Mouse (Mus musculus) stomach, postnatal 0 days (tissue): ENCODE data around the gene Agpat4. TPM values are rescaled to one million over a fixed set of nuclear protein-coding genes. Genes with fewer than 3 reads are reported as not detected.

Experiments
- ATAC-seq: fragments of 200-750 bp; cut with Nextera tagmentation; 2 replicates; pipeline ENCODE4 v1.8.0; 2017; ENCODE audit not compliant: low FRiP score, low TSS enrichment
- DNase-seq: peaks from one replicate; pipeline ENCODE4 v3.0.0-alpha.2; 2016; ENCODE audit warnings: low spot score
- H3K27ac ChIP-seq: fragments of 300-500 bp; sonication (generic); replicated peaks from 2 replicates; pipeline ENCODE4 v1.5.1; 2014; ENCODE audit warnings: mild to moderate bottlenecking, control low read depth
- H3K27me3 ChIP-seq: fragments of 300-500 bp; sonication (generic); 2 replicates; pipeline ENCODE4 v1.6.1; 2014; ENCODE audit warnings: low read length; ENCODE audit not compliant: control insufficient read depth, insufficient read depth
- H3K36me3 ChIP-seq: fragments of 300-500 bp; sonication (generic); 2 replicates; pipeline ENCODE4 v1.6.1; 2014; ENCODE audit warnings: low read length, mixed read lengths; ENCODE audit not compliant: control insufficient read depth, insufficient read depth
- H3K4me1 ChIP-seq: fragments of 300-500 bp; sonication (generic); replicated peaks from 2 replicates; pipeline ENCODE4 v1.6.1; 2014; ENCODE audit warnings: antibody characterized with exemption; ENCODE audit not compliant: control insufficient read depth, insufficient read depth
- H3K4me2 ChIP-seq: fragments of 300-500 bp; sonication (generic); replicated peaks from 2 replicates; pipeline ENCODE4 v1.6.1; 2014; ENCODE audit warnings: low read depth, mild to moderate bottlenecking, control low read depth, moderate library complexity
- H3K4me3 ChIP-seq: fragments of 300-500 bp; sonication (generic); 2 replicates; pipeline ENCODE4 v1.5.1; 2014; ENCODE audit warnings: low read depth, low read length, control low read depth
- H3K9ac ChIP-seq: fragments of 300-500 bp; sonication (generic); 2 replicates; pipeline ENCODE4 v1.6.1; 2014; ENCODE audit warnings: mild to moderate bottlenecking, low read length, control low read depth, mixed read lengths
- H3K9me3 ChIP-seq: fragments of 300-500 bp; sonication (generic); 2 replicates; pipeline ENCODE4 v1.6.1; 2016; ENCODE audit warnings: low read length; ENCODE audit not compliant: control insufficient read depth
- CTCF ChIP-seq: IDR thresholded peaks from 2 replicates; pipeline ENCODE4 v1.5.1; 2016; ENCODE audit warnings: antibody characterized with exemption, low read depth, mild to moderate bottlenecking, moderate library complexity
- EP300 ChIP-seq: optimal IDR thresholded peaks from 2 replicates; pipeline ENCODE3; 2016; ENCODE audit warnings: antibody characterized with exemption
- WGBS: fragments of 180-500 bp; shearing (Covaris S2); extraction: QIAGEN DNeasy Blood & Tissue Kit; methylation state at CpG from one replicate; pipeline ENCODE4 v1.1.7; 2014; 5-methylcytosine and 5-hydroxymethylcytosine counted together
- polyA plus RNA-seq: library from polyadenylated mRNA; unstranded; fragments of >200 nt; fragmentation: Nextera tagmentation; extraction: Ambion mirVana; gene quantifications from 2 replicates; pipeline ENCODE4 v1.2.1, GENCODE M21; 2015

Agpat4 gene
- polyA plus RNA-seq, 1 experiment from 2014 or later: 18.7 TPM

- no peak for DNase-seq
- TF ChIP-seq EP300 (no peak), CTCF (no peak)
- Histone ChIP-seq H3K4me1 (no peaks in the 10 kb centered on the region), H3K4me2 (no peak overlapping the region), H3K27ac (no peak overlapping the region), H3K9ac (no peak overlapping the region), H3K4me3 (no peak overlapping the region), H3K36me3 (no peaks in the 10 kb centered on the region), H3K9me3 (no peaks in the 10 kb centered on the region), H3K27me3 (no peaks in the 10 kb centered on the region)
- no peak; the same call in 1 of the 2 replicates for ATAC-seq
- 94% methylated on average over 2 of the region's 2 CpGs for WGBS
Observed at GRCm38 (mm10) chr17:12150970-12151369, 32.5 kb downstream of the Agpat4 start.

- no peak overlapping the region for H3K9ac ChIP-seq
- H3K4me1 ChIP-seq: no peaks in the 10 kb centered on the region
- no peak overlapping the region for H3K4me2 ChIP-seq
- H3K27me3 ChIP-seq: no peaks in the 10 kb centered on the region
- TF ChIP-seq CTCF (no peak), EP300 (no peak)
- H3K27ac ChIP-seq: no peak overlapping the region
- H3K9me3 ChIP-seq: no peaks in the 10 kb centered on the region
- H3K36me3 ChIP-seq: no peaks in the 10 kb centered on the region
- 73% methylated on average over 2 of the region's 2 CpGs for WGBS
- H3K4me3 ChIP-seq: no peak overlapping the region
- no peak for ATAC-seq
- DNase-seq: no peak
Observed at GRCm38 (mm10) chr17:12154260-12154659, 35.8 kb downstream of the Agpat4 start.

- Histone ChIP-seq H3K27ac (no peak overlapping the region), H3K36me3 (no peaks in the 10 kb centered on the region), H3K9ac (no peak overlapping the region), H3K9me3 (no peaks in the 10 kb centered on the region), H3K27me3 (no peaks in the 10 kb centered on the region), H3K4me1 (no peaks in the 10 kb centered on the region), H3K4me2 (no peak overlapping the region), H3K4me3 (no peak overlapping the region)
- TF ChIP-seq EP300 (no peak), CTCF (no peak)
- 77% methylated on average over 6 of the region's 6 CpGs for WGBS
- ATAC-seq (no peak), DNase-seq (no peak)
Observed at GRCm38 (mm10) chr17:12155236-12155635, 36.7 kb downstream of the Agpat4 start.

GRCm38 (mm10) chr17:12155872-12156271, 37.4 kb downstream of the Agpat4 start:
- Histone ChIP-seq H3K9me3 (no peaks in the 10 kb centered on the region), H3K27ac (no peak overlapping the region), H3K27me3 (no peaks in the 10 kb centered on the region), H3K4me3 (no peak overlapping the region), H3K4me1 (no peaks in the 10 kb centered on the region), H3K4me2 (no peak overlapping the region), H3K36me3 (no peaks in the 10 kb centered on the region), H3K9ac (no peak overlapping the region)
- no peak for DNase-seq
- 81% methylated on average over 4 of the region's 4 CpGs for WGBS
- ATAC-seq: no peak
- TF ChIP-seq EP300 (no peak), CTCF (no peak)

GRCm38 (mm10) chr17:12156661-12157060, 38.2 kb downstream of the Agpat4 start:
- WGBS: 83% methylated on average over 3 of the region's 3 CpGs
- TF ChIP-seq EP300 (no peak), CTCF (no peak)
- no peak for ATAC-seq

GRCm38 (mm10) chr17:12157203-12157602, 38.7 kb downstream of the Agpat4 start:
- Histone ChIP-seq H3K9ac (no peak overlapping the region), H3K27me3 (no peaks in the 10 kb centered on the region), H3K4me2 (no peak overlapping the region), H3K4me3 (no peak overlapping the region), H3K4me1 (no peaks in the 10 kb centered on the region), H3K36me3 (no peaks in the 10 kb centered on the region), H3K27ac (no peak overlapping the region), H3K9me3 (no peaks in the 10 kb centered on the region)
- no peak for TF ChIP-seq EP300
- TF ChIP-seq CTCF: no peak
- DNase-seq: no peak
- WGBS: 87% methylated on average over 2 of the region's 2 CpGs
- no peak for ATAC-seq

More at GRCm38 (mm10) chr17:12156661-12157060, 38.2 kb downstream of the Agpat4 start:
- H3K4me3 ChIP-seq: no peak overlapping the region
- H3K4me1 ChIP-seq: no peaks in the 10 kb centered on the region
- H3K4me2 ChIP-seq: no peak overlapping the region
- H3K9me3 ChIP-seq: no peaks in the 10 kb centered on the region
- DNase-seq: no peak
- no peaks in the 10 kb centered on the region for H3K27me3 ChIP-seq
- no peaks in the 10 kb centered on the region for H3K36me3 ChIP-seq
- H3K9ac ChIP-seq: no peak overlapping the region
- H3K27ac ChIP-seq: no peak overlapping the region
